Mouse (Mus musculus) thymus, postnatal 10 days (tissue): ENCODE measurements around the gene Cul3.

Experiments used
- DNase-seq, 2 experiments: peaks; one replicate each; pipeline ENCODE4 v3.0.0; 2021; ENCODE audit warnings: low spot score in 2 of 2

The Cul3 gene

DNA sequence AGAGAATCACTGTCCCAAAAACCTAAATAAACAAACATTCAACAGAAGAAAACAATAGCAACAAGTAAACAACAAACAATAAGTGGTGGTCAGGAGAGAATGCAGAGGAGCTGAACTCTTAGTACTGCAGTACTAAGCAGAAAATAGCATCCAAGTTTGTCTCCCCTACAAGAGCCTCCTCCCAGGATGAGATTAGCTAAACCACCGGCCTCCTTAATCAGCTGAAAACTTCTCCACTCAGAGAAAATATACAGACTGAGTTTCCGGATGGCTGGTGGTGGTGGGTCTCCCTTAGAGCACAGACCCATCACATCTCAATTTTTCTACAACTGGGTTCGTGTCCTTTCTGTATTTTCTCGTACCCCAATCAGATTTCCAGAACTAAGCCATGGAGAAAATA lies 47.0 kb downstream of the Cul3 start:
- DNase-seq: no peak

DNA sequence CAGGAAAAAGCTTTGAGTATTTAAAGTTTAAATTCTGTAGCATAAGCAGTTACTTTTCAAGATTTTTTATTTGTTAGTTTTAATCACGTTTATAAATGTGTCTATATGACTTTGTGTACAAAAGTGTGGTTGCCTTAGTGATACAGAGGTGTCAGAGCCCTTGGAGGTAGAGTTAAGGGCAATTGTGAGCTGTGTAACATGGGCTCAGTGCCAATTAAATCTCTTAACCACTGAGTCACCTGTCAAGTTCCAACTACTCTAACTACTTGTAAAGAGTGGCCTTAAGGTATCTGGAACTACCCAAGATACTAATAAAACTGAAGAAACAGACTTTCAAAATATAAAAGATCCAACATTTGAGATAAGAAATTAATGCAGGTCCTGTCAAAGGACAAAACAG lies 61.5 kb downstream of the Cul3 start:
- DNase-seq: no peak

DNA sequence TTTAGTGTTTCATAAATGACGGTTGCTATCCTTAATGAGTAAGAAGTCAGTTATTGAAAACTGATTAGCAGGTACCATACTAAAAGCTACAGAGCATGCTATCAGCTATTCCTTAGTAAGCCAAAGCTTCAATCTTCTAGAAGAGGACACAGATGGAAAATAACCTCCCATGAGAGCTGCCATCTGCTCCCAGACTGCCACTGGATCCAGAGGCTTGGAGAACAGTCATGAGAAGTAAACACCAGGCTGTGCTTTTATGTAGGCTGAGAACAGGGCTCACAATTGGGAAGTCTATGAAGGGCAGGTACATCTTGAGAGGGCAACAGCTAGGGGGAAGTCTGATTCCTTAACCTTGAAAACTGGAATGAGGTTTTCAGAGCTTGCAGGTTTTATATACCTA lies 79.8 kb downstream of the Cul3 start:
- no peak for DNase-seq

DNA sequence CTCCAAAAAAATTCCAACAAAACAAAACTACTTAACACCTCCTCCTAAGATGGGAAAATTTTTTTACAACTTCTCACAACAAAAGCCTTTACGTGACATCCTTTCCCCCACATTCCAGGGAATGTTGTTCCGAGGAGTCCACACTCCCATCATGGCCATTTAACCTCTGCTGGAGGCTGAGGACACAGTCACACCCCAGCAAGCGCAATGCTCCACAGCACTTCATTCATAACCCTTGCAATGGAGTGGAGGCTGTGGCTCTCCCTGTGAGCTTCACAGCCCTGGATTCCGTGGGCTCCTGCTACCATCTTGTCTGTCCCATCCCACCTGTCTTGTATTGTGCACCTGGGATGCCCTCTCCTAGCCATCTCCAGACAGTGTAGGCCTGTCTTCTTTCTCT lies 81.6 kb downstream of the Cul3 start:
- DNase-seq: no peak

DNA sequence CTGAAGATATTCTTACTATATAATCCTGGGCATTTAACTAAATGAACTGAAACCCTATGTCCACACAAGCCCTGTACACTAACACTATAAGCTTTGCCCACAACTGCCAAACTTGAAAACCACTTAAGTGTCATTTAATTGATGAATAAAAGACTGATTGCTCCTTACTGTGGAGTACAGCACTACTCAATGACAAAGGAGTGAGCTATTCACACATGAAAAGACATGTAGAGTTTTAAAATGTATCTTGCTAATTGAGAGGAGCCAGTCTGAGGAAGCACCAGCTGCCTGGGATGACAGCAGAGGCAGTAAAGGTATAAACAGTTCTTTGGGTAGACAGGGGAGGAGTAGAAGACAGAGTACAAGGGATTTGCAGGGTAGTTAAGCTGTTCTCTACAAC lies 87.0 kb downstream of the Cul3 start:
- DNase-seq: no peak

DNA sequence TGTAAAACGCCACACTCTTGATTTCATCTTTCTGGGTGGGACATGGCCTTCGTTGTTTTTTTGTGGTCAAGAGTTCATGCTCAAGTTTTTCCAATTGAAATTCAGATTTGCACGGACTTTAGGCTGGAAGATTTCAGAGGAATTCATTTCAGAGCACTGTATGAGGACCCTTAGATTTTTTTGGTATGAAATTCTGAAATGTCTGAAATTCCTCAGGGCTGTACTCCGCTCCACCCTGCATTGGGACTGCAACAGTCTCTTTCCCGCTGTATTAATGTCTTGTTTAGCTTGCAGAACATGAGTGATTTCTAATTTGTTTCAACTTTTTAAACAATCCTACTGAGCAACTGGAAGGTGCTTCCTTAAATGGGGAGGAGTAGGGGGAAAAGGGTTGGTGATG lies 90.0 kb downstream of the Cul3 start:
- no peak for DNase-seq

DNA sequence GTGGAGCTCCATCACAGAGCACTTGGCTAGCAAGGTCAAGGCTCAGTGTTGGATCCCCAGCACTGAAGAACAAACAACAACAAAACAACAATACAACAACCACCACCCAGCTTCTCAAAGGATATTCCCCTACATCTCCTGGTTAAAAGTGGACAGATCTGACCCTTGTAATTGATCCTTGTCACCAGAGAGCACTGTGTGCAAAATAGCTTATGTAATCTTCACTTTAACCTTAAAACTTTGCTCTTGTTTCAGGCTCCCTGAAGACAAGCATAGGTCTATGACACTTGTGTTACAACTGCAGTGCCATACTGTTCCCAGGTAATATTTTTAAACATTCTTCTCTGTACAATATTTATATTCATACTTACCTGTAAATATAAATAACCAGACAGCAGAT lies 93.1 kb downstream of the Cul3 start:
- no peak for DNase-seq

DNA sequence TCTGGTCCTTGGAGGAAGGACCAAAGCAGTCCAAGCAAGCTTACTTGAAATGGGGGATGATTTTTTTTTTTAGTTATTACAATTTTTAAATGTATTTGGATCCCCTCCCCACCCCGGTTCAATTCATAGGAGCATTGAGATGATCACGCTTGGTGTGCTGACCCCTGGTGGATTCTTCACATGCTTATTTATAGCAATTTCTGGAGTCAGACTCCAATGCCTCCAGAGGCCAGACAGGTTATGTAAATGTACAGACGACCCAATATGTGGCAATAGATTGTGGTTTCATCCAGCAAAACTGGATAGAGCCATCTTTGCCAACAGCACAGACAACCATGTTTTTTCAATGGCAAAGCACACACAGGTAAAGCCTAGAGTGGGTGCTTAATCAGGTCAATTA lies 96.2 kb downstream of the Cul3 start:
- DNase-seq: no peak

DNA sequence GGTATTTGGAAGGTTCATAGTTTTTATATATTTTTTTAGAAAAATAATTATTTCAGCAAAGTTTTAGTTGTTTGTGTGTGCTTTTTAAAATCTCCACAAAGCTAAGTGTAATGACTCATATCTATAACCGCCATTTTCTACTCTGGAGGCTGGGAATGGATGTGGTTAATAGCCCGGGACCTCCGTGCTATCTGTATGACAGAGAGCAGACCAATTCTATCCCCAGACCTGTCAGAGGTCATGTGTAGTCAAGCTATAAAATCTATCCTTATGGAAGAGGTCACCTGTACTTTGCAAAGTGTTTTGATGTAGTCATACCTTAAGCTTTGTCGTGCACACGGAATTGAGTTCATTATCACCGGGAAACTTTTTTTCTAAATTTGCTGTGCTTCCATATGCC lies 98.7 kb downstream of the Cul3 start:
- DNase-seq: no peak

DNA sequence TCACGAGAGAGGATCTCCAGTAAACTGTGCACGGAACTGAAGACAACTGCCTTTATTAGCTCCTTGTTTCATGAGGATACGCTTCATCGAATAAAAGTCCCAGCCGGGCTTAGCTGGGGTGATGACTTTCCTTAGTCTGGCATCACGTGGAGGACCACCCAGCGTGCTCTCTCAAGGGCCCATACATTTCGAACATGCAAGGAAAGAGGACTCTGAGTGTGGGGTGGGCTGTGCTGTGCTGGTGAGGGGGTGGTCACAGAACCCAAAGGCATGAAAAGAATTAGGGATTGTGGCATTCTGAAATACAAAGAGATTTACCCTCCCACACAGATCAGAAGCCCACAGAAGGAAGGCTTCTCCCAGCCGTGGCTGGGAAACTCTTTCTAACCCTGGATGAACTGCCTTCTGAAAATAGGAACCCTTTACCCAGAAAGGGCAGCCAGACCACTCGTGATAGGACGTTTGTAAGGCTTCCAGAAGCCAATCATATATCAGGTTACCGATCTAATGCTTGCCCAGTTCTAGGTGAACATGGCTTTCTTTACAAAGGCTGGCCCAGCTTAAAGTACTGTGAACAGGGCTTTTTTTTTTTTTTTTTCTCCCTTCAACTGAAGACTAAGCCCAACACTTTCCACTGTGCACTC lies 100.1 kb downstream of the Cul3 start:
- no peak for DNase-seq

DNA sequence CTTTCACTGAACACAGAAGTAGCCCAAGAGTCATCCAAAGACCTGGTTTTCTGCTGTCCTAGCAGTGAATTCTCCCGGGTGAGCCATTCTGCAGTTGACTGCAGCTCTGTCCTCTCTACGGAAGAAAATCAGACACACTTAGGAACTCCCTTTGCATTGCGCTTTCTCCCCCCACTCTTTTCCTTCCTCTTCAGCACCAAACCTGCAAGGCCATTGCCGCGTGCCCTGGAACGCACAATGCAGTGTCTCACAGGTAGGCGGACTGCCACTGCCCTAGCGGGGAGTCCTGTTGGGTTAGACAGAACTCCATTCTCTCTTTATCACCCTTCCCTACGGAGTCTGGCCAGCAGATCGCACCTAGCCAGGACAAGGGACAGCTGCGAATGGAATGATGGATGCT lies 100.8 kb downstream of the Cul3 start:
- no peak for DNase-seq

DNA sequence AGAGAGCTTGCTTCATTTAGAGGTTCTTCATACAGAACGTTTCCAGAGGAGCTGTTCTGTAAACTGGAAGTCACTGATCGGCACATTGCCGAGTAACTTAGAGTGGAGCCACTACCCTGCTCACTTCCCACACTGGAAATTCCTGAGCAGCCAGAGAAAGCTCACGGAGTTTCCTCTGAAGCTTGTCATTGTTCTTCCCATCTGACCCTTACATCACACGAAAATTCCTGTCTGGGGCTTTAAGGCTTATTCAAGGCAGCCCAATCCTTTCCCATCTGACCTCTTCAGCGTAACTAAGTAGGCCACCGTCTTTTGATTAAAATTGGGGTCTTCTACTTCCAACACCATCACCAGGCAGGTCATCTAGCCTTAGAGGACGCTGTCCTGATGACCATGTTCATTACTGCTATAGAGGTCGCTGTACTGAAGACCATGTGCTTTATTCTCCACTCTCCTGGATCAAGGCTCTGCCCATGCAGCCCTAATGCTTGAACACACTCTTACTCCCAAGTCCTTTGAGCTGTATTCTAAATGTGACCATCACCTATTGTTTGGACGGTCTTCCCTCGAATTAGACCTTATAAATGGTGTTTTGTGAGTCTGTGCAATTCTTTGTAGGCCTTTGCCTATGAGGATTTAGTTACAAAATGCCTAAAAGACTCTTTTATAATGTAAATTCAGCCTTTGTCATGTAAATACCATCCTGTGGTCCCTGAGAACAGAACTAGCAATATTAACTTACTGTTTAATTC lies 103.2 kb downstream of the Cul3 start:
- DNase-seq: no peak

DNA sequence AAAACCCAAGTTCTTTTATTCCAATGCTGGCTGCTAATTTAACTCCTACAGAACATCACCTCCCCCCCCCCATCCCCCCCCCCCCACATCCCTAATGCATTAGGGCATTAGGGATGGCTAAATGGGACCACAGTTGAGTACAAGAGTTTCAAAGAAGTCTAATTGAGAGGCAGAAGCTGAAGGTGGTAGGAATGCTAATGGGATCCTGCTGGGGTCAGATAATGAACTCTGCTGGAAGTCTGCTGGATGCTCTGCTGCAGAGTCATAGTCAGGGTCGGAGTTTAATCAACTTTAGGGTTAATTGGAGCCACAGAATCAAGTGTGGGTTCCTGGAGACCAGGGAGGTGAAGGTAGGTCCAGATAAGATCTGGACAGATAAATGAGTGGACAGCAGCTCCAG lies 104.2 kb downstream of the Cul3 start:
- DNase-seq: no peak

DNA sequence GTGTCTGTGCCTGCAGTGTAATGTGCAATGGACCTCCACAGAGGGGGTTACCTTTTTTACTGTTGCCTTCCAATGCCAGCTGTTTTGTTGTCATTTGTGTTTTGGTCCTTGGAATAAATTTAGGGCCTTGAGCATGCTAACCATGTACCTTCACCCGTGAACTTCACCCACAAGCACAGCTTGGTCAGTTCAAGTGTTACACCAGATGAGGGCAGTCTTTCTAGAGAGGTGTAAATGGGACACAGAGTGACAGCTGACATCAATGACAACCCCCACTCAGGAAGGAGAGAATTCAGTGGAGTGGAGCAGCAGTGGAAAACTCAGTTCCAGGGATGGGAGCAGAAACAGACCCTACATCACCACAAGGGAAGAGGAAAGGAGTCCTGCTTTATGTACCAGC lies 109.7 kb downstream of the Cul3 start:
- peak in 1 of 2 experiments; percentile 14 for DNase-seq

DNA sequence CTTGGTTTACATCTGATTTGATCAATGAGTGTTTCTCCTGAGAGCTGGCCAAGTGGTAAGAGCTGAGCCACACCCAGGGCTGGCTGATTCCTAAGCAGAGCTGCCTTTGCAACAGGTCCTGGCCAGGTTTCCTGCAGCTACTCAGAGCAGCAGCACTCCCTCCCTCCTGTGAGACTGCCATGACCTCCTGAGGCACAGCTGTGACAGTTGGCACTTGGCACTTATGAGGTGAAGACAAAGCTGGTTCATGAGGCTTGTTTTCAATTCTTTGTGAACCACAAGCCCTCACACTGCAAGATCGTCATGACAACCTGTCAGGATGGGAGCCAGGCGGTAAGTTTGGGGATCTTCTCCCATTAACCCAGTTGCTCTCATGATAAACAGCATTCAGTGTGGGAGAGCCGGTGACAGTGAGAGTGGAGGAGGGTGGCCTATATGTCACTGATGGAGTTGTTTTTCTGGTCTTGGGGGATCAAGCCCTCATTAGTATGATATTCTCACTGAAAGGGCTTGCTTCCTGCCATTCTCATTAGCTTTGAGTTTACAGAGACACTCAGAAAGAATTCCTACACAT lies 115.4 kb downstream of the Cul3 start:
- DNase-seq: peak; percentile 10 to 32

DNA sequence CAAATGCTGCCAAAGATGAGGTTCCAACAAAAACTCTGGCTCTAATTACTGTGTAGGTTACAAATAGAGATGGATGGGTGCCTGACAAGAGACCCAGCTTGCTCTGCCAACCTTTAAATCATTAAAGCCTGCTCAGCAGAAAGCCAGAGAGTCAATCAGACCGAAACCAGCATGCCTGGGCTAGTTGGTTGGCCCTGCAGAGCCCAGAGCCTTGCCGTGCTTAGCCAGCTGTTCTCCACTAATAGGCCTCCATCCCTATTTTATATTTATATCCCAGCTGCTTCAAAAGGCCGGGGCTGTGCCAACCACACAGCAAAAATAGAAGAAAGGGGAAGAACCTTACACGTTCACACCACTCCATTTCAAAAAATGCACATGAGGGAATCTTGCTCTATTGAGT lies 119.1 kb downstream of the Cul3 start:
- DNase-seq: no peak

DNA sequence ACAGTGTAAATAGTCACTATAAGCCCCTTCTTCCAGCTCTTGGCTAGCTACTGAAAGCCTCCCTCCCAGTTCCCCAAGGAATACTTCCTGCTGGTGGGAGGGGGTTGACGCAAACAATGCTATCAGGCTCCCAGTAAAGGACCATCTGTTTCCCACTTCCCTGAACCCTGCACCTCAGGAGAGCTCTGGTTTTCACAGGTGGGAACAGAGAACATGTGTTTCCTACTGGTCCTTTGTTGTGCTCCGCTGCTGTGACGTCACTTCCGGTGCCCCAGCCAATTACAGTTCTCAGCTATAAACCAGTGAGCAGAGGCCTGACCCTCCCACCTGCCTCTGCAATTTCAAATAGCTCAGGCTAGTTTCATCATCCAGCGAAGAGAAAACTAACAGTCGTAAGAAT lies 122.0 kb downstream of the Cul3 start, which contains the start of gene Fam124b:
Fam124b (minus strand) TSS at position 206 of the 400 bp plus-strand sequence.
- peak; percentile 21 to 28 for DNase-seq
